Mouse (Mus musculus): Measurements from ENCODE around the gene Plxna1. TPM values are rescaled to one million over a fixed set of nuclear protein-coding genes. Genes with fewer than 3 reads are reported as not detected.

Gene Plxna1
- 1 to 10 TPM; 2.8 to 4.7 TPM for total RNA-seq (2023)

GRCm38 (mm10) chr6:89362281-89363106 is at the start of gene Plxna1:
Gene Plxna1, minus strand, starts transcription at chr6:89362620.

Other genes with a start within 250 kb of the Plxna1 start
- 1 to 10 TPM; 2.6 to 3.7 TPM for gene Chchd6, start 233.0 kb upstream of the Plxna1 start, total RNA-seq (2023)

Data from neutrophil, adult 83 days (primary cell).